Mouse (Mus musculus) limb, embryonic 10.5 days (tissue): ENCODE measurements at regions not wholly inside any gene's neighbourhood (a gene's known extent, or its start where the extent isn't known, plus 50 kb on each side); places are given as distances from the start of the nearest gene placed in this dataset.

ENCODE experiments used
- DNase-seq: peaks from one replicate; pipeline ENCODE4 v3.0.0-alpha.2; 2017; ENCODE audit warnings: low spot score
- H3K27ac ChIP-seq: fragments of 300-500 bp; sonication (generic); 2 replicates; pipeline ENCODE4 v1.5.1; 2016; ENCODE audit warnings: mild to moderate bottlenecking
- H3K27me3 ChIP-seq: fragments of 300-500 bp; sonication (generic); 2 replicates; pipeline ENCODE4 v1.6.1; 2016; ENCODE audit warnings: low read depth, mild to moderate bottlenecking; ENCODE audit not compliant: poor library complexity, severe bottlenecking
- H3K36me3 ChIP-seq: fragments of 300-500 bp; sonication (generic); 2 replicates; pipeline ENCODE4 v1.6.1; 2016; ENCODE audit warnings: mild to moderate bottlenecking, moderate library complexity
- H3K4me1 ChIP-seq: fragments of 300-500 bp; sonication (generic); 2 replicates; pipeline ENCODE4 v1.6.1; 2016
- H3K4me3 ChIP-seq: fragments of 300-500 bp; sonication (generic); 2 replicates; pipeline ENCODE4 v1.5.1; 2016; ENCODE audit warnings: mild to moderate bottlenecking, moderate library complexity
- H3K9me3 ChIP-seq: fragments of 300-500 bp; sonication (generic); replicated peaks from 2 replicates; pipeline ENCODE4 v1.6.1; 2016; ENCODE audit warnings: mild to moderate bottlenecking
- WGBS: fragments of 180-500 bp; shearing (Covaris S2); methylation state at CpG from one replicate; pipeline ENCODE4 v1.1.7; 2016; 5-methylcytosine and 5-hydroxymethylcytosine counted together

- H3K36me3 ChIP-seq: no peaks in the 10 kb centered on the region
- H3K9me3 ChIP-seq: no peaks in the 10 kb centered on the region
- DNase-seq: no peak
- no peak overlapping the region for H3K27ac ChIP-seq
- 0 out of 2 replicates have a peak, but pooled peaks cover 4% of the 10 kb centered on the region for H3K4me1 ChIP-seq
- no peaks in the 10 kb centered on the region for H3K27me3 ChIP-seq
- WGBS: 88% methylated on average over 4 of the region's 4 CpGs
- no peak overlapping the region for H3K4me3 ChIP-seq
Observed at GRCm38 (mm10) chr12:95937705-95938104, 245.7 kb downstream of the Flrt2 start.

GRCm38 (mm10) chr12:95940465-95941012 lies 248.5 kb downstream of the Flrt2 start:
- Histone ChIP-seq H3K36me3 (no peaks in the 10 kb centered on the region), H3K27me3 (no peaks in the 10 kb centered on the region), H3K4me3 (no peak overlapping the region), H3K27ac (no peak overlapping the region), H3K9me3 (no peaks in the 10 kb centered on the region), H3K4me1 (0 out of 2 replicates have a peak, but pooled peaks cover 4% of the 10 kb centered on the region)
- 63% methylated on average over 1 of the region's 1 CpGs for WGBS
- no peak for DNase-seq

- 79% methylated on average over 6 of the region's 6 CpGs for WGBS
- no peaks in the 10 kb centered on the region for H3K36me3 ChIP-seq
Observed at GRCm38 (mm10) chr12:95959786-95960504, 267.9 kb downstream of the Flrt2 start.

GRCm38 (mm10) chr12:95960505-95960871 lies 268.5 kb downstream of the Flrt2 start:
- Histone ChIP-seq H3K36me3 (no peaks in the 10 kb centered on the region), H3K4me1 (peaks cover 15% of the 10 kb centered on the region), H3K27me3 (no peaks in the 10 kb centered on the region), H3K9me3 (no peaks in the 10 kb centered on the region), H3K27ac (no peak overlapping the region), H3K4me3 (no peak overlapping the region)
- WGBS: 64% methylated on average over 3 of the region's 3 CpGs
- no peak for DNase-seq

More at GRCm38 (mm10) chr12:95959786-95960504, 267.9 kb downstream of the Flrt2 start:
- no peak for DNase-seq
- Histone ChIP-seq H3K4me1 (peaks cover 15% of the 10 kb centered on the region), H3K4me3 (no peak overlapping the region), H3K27me3 (no peaks in the 10 kb centered on the region), H3K27ac (no peak overlapping the region), H3K9me3 (no peaks in the 10 kb centered on the region)

- peaks cover 15% of the 10 kb centered on the region for H3K4me1 ChIP-seq
- H3K4me3 ChIP-seq: no peak overlapping the region
- H3K36me3 ChIP-seq: no peaks in the 10 kb centered on the region
- no peak for DNase-seq
- 27% methylated on average over 4 of the region's 4 CpGs for WGBS
- H3K9me3 ChIP-seq: no peaks in the 10 kb centered on the region
- H3K27me3 ChIP-seq: no peaks in the 10 kb centered on the region
- H3K27ac ChIP-seq: no peak overlapping the region
Observed at GRCm38 (mm10) chr12:95962817-95963216, 270.8 kb downstream of the Flrt2 start.

- Histone ChIP-seq H3K27ac (no peak overlapping the region), H3K36me3 (no peaks in the 10 kb centered on the region), H3K4me3 (no peak overlapping the region), H3K27me3 (no peaks in the 10 kb centered on the region), H3K4me1 (no peaks in the 10 kb centered on the region), H3K9me3 (no peaks in the 10 kb centered on the region)
- DNase-seq: no peak
- WGBS: 85% methylated on average over 5 of the region's 5 CpGs
Observed at GRCm38 (mm10) chr12:95988669-95989288, 296.8 kb downstream of the Flrt2 start.

- H3K36me3 ChIP-seq: no peaks in the 10 kb centered on the region
- H3K4me1 ChIP-seq: no peaks in the 10 kb centered on the region
- H3K9me3 ChIP-seq: no peaks in the 10 kb centered on the region
- no peak for DNase-seq
- no peaks in the 10 kb centered on the region for H3K27me3 ChIP-seq
- 76% methylated on average over 2 of the region's 2 CpGs for WGBS
- H3K4me3 ChIP-seq: no peak overlapping the region
- H3K27ac ChIP-seq: no peak overlapping the region
Observed at GRCm38 (mm10) chr12:95994963-95995362, 302.9 kb downstream of the Flrt2 start.

- no peak for DNase-seq
Observed at GRCm38 (mm10) chr12:96030180-96030579, 338.2 kb downstream of the Flrt2 start.

GRCm38 (mm10) chr12:96075365-96075764 lies 383.3 kb downstream of the Flrt2 start:
- H3K9me3 ChIP-seq: no peaks in the 10 kb centered on the region

More at GRCm38 (mm10) chr12:96030180-96030579, 338.2 kb downstream of the Flrt2 start:
- H3K36me3 ChIP-seq: no peaks in the 10 kb centered on the region
- no peaks in the 10 kb centered on the region for H3K9me3 ChIP-seq
- H3K27me3 ChIP-seq: no peaks in the 10 kb centered on the region
- H3K4me1 ChIP-seq: no peaks in the 10 kb centered on the region
- H3K4me3 ChIP-seq: no peak overlapping the region
- WGBS: 57% methylated on average over 1 of the region's 1 CpGs
- no peak overlapping the region for H3K27ac ChIP-seq

GRCm38 (mm10) chr12:96090995-96091394 lies 399.0 kb downstream of the Flrt2 start:
- WGBS: 96% methylated on average over 2 of the region's 2 CpGs
- no peak overlapping the region for H3K27ac ChIP-seq
- H3K4me1 ChIP-seq: no peaks in the 10 kb centered on the region
- no peaks in the 10 kb centered on the region for H3K27me3 ChIP-seq
- H3K4me3 ChIP-seq: no peak overlapping the region
- DNase-seq: no peak
- no peaks in the 10 kb centered on the region for H3K36me3 ChIP-seq
- no peaks in the 10 kb centered on the region for H3K9me3 ChIP-seq

More at GRCm38 (mm10) chr12:96075365-96075764, 383.3 kb downstream of the Flrt2 start:
- Histone ChIP-seq H3K27me3 (no peaks in the 10 kb centered on the region), H3K4me1 (no peaks in the 10 kb centered on the region), H3K36me3 (no peaks in the 10 kb centered on the region), H3K27ac (no peak overlapping the region), H3K4me3 (no peak overlapping the region)
- no peak for DNase-seq
- WGBS: 90% methylated on average over 4 of the region's 4 CpGs

GRCm38 (mm10) chr12:96106254-96106653 lies 414.2 kb downstream of the Flrt2 start:
- no peaks in the 10 kb centered on the region for H3K36me3 ChIP-seq
- H3K4me3 ChIP-seq: no peak overlapping the region
- H3K27ac ChIP-seq: no peak overlapping the region
- H3K27me3 ChIP-seq: no peaks in the 10 kb centered on the region
- no peak for DNase-seq
- H3K4me1 ChIP-seq: no peaks in the 10 kb centered on the region
- WGBS: 89% methylated on average over 1 of the region's 1 CpGs
- H3K9me3 ChIP-seq: no peaks in the 10 kb centered on the region

GRCm38 (mm10) chr12:96114727-96115379 lies 422.8 kb downstream of the Flrt2 start:
- WGBS: 71% methylated on average over 3 of the region's 3 CpGs
- no peaks in the 10 kb centered on the region for H3K9me3 ChIP-seq
- no peaks in the 10 kb centered on the region for H3K4me1 ChIP-seq
- DNase-seq: no peak
- no peak overlapping the region for H3K27ac ChIP-seq
- H3K27me3 ChIP-seq: no peaks in the 10 kb centered on the region
- H3K36me3 ChIP-seq: no peaks in the 10 kb centered on the region
- H3K4me3 ChIP-seq: no peak overlapping the region

GRCm38 (mm10) chr12:96117553-96117952 lies 425.5 kb downstream of the Flrt2 start:
- DNase-seq: no peak
- Histone ChIP-seq H3K4me1 (no peaks in the 10 kb centered on the region), H3K27ac (no peak overlapping the region), H3K36me3 (no peaks in the 10 kb centered on the region), H3K9me3 (no peaks in the 10 kb centered on the region), H3K4me3 (no peak overlapping the region), H3K27me3 (no peaks in the 10 kb centered on the region)
- WGBS: 96% methylated on average over 3 of the region's 3 CpGs
